Mouse (Mus musculus): ENCODE results near the gene Fam84b. TPM values are rescaled to one million over a fixed set of nuclear protein-coding genes. Genes with fewer than 3 reads are reported as not detected.

Gene Fam84b
- polyA plus RNA-seq (2012; rRNA removed), result 5.5 and 9.5 TPM in 2 replicates

GRCm38 (mm10) chr15:60853231-60853999 lies at the start of gene Fam84b:
Fam84b (minus strand) TSS chr15:60853778.
- DNase-seq, result no peak
- H3K27me3 ChIP-seq (ENCODE audit: control insufficient read depth, insufficient read depth, low read length), result no peaks in the 10 kb centered on the region
- no peaks in the 10 kb centered on the region for H3K36me3 ChIP-seq (ENCODE audit: control insufficient read depth, insufficient read depth, low read length)
- no peak for TF ChIP-seq CTCF (IDR thresholded peaks at IDR 0.05; ENCODE audit: borderline replicate concordance, control insufficient read depth, extremely low read depth, insufficient read depth, low read length, poor library complexity)
- no peak for TF ChIP-seq POLR2A (IDR thresholded peaks at IDR 0.05; ENCODE audit: control insufficient read depth, extremely low read depth, insufficient read depth, low read length, poor library complexity)
- H3K27ac ChIP-seq (ENCODE audit: control insufficient read depth, insufficient read depth, low read length), result no peak within 1 kb of the TSS
- no peaks in the 10 kb centered on the region for H3K4me1 ChIP-seq (replicated peaks; ENCODE audit: control insufficient read depth, insufficient read depth, low read length)
- WGBS, result 37% methylated on average over 17 of the region's 17 CpGs
- no peak within 1 kb of the TSS for H3K4me3 ChIP-seq (ENCODE audit: control insufficient read depth, insufficient read depth, low read length)

DNA sequence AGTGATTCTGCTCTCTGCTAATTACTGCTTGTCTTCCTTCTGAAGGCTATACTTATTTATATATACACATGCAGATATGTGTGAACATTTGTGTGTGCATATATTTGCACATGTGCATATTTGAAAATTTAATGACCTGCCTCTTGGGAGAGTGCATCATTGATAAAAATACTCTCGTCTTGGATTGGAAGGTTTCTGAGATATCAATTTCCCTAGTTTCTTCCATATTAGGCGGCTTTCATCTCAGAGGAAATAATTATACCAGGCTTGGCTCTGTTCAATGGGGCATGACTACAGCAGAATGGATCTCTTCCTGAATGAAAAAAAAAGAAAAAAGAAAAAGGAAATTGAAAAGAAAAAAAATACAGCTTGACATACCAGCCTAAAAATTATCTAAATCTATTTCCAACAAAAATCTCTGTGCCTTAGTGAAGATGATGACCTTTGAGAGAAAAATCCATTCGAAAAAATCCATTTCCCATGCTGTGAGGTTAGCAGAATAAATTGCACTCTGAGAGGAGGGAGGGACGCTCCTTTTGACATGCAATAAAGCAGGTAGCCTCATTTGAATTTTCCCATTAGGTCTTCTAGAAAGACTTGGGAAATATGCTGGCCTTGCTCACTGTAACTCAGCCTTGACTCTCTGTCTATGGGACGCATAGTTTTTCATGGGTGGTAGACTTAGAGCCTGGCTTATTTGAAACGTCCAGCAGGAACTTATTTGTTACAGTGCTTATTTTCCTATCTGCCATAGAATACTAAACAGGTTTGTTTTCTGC lies 44.8 kb upstream of the Fam84b start:
- WGBS, result 91% methylated on average over 6 of the region's 6 CpGs
- no peak for TF ChIP-seq CTCF (IDR thresholded peaks at IDR 0.05; ENCODE audit: borderline replicate concordance, control insufficient read depth, extremely low read depth, insufficient read depth, low read length, poor library complexity)
- no peak for TF ChIP-seq POLR2A (IDR thresholded peaks at IDR 0.05; ENCODE audit: control insufficient read depth, extremely low read depth, insufficient read depth, low read length, poor library complexity)
- Histone ChIP-seq H3K4me1 (replicated peaks; ENCODE audit: control insufficient read depth, insufficient read depth, low read length) (no peaks in the 10 kb centered on the region), H3K36me3 (ENCODE audit: control insufficient read depth, insufficient read depth, low read length) (no peaks in the 10 kb centered on the region), H3K27ac (ENCODE audit: control insufficient read depth, insufficient read depth, low read length) (no peak overlapping the region), H3K4me3 (ENCODE audit: control insufficient read depth, insufficient read depth, low read length) (no peak overlapping the region), H3K27me3 (ENCODE audit: control insufficient read depth, insufficient read depth, low read length) (no peaks in the 10 kb centered on the region)
- DNase-seq, result no peak

DNA sequence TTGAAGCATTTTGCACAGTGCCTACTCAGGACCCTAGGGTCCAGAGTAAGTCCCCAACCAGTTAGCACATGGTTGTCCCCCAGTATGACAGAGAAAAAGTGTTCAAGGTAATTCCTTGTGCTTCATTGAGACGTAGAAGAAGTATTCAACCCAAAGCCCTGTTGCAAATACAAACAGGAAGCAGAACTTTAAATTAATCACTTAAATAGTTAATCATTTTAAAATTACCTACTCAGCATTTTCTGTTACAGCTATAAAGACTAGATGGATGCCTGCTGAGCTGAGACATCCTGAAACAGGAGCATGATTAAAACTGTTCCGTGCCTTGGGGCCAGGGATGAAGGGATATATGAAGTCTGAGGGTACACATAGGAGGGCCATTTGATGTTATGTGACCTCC lies 42.5 kb upstream of the Fam84b start:
- DNase-seq, result no peak
- H3K27ac ChIP-seq (ENCODE audit: control insufficient read depth, insufficient read depth, low read length), result no peak overlapping the region
- no peaks in the 10 kb centered on the region for H3K36me3 ChIP-seq (ENCODE audit: control insufficient read depth, insufficient read depth, low read length)
- no peaks in the 10 kb centered on the region for H3K4me1 ChIP-seq (replicated peaks; ENCODE audit: control insufficient read depth, insufficient read depth, low read length)
- 95% methylated on average over 2 of the region's 2 CpGs for WGBS
- TF ChIP-seq CTCF (IDR thresholded peaks at IDR 0.05; ENCODE audit: borderline replicate concordance, control insufficient read depth, extremely low read depth, insufficient read depth, low read length, poor library complexity), result no peak
- H3K27me3 ChIP-seq (ENCODE audit: control insufficient read depth, insufficient read depth, low read length), result no peaks in the 10 kb centered on the region
- H3K4me3 ChIP-seq (ENCODE audit: control insufficient read depth, insufficient read depth, low read length), result no peak overlapping the region

GRCm38 (mm10) chr15:60892976-60893463 lies 39.4 kb upstream of the Fam84b start:
- Histone ChIP-seq H3K4me3 (ENCODE audit: control insufficient read depth, insufficient read depth, low read length) (no peak overlapping the region), H3K4me1 (replicated peaks; ENCODE audit: control insufficient read depth, insufficient read depth, low read length) (no peaks in the 10 kb centered on the region), H3K27ac (ENCODE audit: control insufficient read depth, insufficient read depth, low read length) (no peak overlapping the region), H3K36me3 (ENCODE audit: control insufficient read depth, insufficient read depth, low read length) (no peaks in the 10 kb centered on the region), H3K27me3 (ENCODE audit: control insufficient read depth, insufficient read depth, low read length) (no peaks in the 10 kb centered on the region)
- TF ChIP-seq CTCF (IDR thresholded peaks at IDR 0.05; ENCODE audit: borderline replicate concordance, control insufficient read depth, extremely low read depth, insufficient read depth, low read length, poor library complexity) (no peak), POLR2A (IDR thresholded peaks at IDR 0.05; ENCODE audit: control insufficient read depth, extremely low read depth, insufficient read depth, low read length, poor library complexity) (no peak)
- 98% methylated on average over 3 of the region's 3 CpGs for WGBS
- no peak for DNase-seq

DNA sequence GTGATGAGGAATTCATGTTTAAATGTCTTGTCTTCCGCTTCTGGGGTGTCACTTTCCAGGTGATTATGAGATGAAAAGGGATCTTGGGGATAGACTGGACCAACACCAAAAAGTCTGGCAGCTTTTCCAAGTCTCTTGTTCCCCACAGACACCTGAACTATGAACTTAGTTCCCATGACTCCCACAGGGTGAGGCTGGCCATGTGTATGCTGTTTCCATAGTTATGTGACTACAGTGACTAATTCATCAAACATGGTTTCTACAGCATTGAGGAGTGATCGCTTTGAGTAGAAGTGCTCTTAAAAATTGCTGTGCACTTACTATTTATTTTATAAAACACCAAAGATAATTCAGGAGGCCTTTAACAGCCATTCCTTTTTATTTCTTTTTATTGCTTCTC lies 35.1 kb upstream of the Fam84b start:
- Histone ChIP-seq H3K27ac (ENCODE audit: control insufficient read depth, insufficient read depth, low read length) (no peak overlapping the region), H3K27me3 (ENCODE audit: control insufficient read depth, insufficient read depth, low read length) (no peaks in the 10 kb centered on the region), H3K4me3 (ENCODE audit: control insufficient read depth, insufficient read depth, low read length) (no peak overlapping the region), H3K4me1 (replicated peaks; ENCODE audit: control insufficient read depth, insufficient read depth, low read length) (no peaks in the 10 kb centered on the region), H3K36me3 (ENCODE audit: control insufficient read depth, insufficient read depth, low read length) (no peaks in the 10 kb centered on the region)
- TF ChIP-seq CTCF (IDR thresholded peaks at IDR 0.05; ENCODE audit: borderline replicate concordance, control insufficient read depth, extremely low read depth, insufficient read depth, low read length, poor library complexity), result no peak
- no peak for TF ChIP-seq POLR2A (IDR thresholded peaks at IDR 0.05; ENCODE audit: control insufficient read depth, extremely low read depth, insufficient read depth, low read length, poor library complexity)
- 93% methylated on average over 2 of the region's 2 CpGs for WGBS
- DNase-seq, result no peak

DNA sequence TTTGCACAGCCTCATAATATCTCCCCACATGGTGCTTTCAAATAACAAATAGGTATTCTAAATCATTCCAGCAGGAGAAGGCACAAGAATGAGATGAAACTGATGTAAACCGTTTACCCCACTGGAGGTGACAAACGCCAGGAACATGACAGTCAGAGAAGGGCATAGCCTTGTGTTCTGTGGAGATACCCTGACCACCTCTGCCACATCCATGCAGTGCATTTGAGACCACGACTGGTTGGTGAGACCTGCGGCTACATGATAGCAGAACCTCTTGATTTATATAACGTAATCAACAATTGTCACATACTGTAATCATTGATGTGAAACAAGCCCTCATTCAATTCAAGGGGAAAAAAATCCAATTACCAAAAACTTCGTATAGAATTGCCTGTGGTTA lies 22.1 kb upstream of the Fam84b start:
- WGBS, result 90% methylated on average over 6 of the region's 6 CpGs
- no peaks in the 10 kb centered on the region for H3K4me1 ChIP-seq (replicated peaks; ENCODE audit: control insufficient read depth, insufficient read depth, low read length)
- DNase-seq, result no peak
- TF ChIP-seq POLR2A (IDR thresholded peaks at IDR 0.05; ENCODE audit: control insufficient read depth, extremely low read depth, insufficient read depth, low read length, poor library complexity) (no peak), CTCF (IDR thresholded peaks at IDR 0.05; ENCODE audit: borderline replicate concordance, control insufficient read depth, extremely low read depth, insufficient read depth, low read length, poor library complexity) (no peak)
- H3K27me3 ChIP-seq (ENCODE audit: control insufficient read depth, insufficient read depth, low read length), result no peaks in the 10 kb centered on the region
- H3K4me3 ChIP-seq (ENCODE audit: control insufficient read depth, insufficient read depth, low read length), result no peak overlapping the region
- H3K27ac ChIP-seq (ENCODE audit: control insufficient read depth, insufficient read depth, low read length), result no peak overlapping the region
- no peaks in the 10 kb centered on the region for H3K36me3 ChIP-seq (ENCODE audit: control insufficient read depth, insufficient read depth, low read length)
